Mouse (Mus musculus) lung, postnatal 0 days (tissue): ENCODE measurements at regions not wholly inside any gene's neighbourhood (a gene's known extent, or its start where the extent isn't known, plus 50 kb on each side); places are given as distances from the start of the nearest gene placed in this dataset.

Experiments used
- ATAC-seq: fragments of 200-750 bp; cut with Nextera tagmentation; 2 replicates; pipeline ENCODE4 v1.8.0; 2017; ENCODE audit warnings: moderate library complexity
- DNase-seq: peaks from one replicate; pipeline ENCODE4 v3.0.0-alpha.2; 2016; ENCODE audit warnings: low spot score
- H3K27ac ChIP-seq: fragments of 300-500 bp; sonication (generic); 2 replicates; pipeline ENCODE4 v1.5.1; 2014; ENCODE audit warnings: antibody characterized with exemption, mild to moderate bottlenecking, low read length, mixed read lengths
- H3K27me3 ChIP-seq: fragments of 300-500 bp; sonication (generic); replicated peaks from 2 replicates; pipeline ENCODE4 v1.6.1; 2014; ENCODE audit warnings: low read length, mixed read lengths; ENCODE audit not compliant: insufficient read depth
- H3K36me3 ChIP-seq: fragments of 300-500 bp; sonication (generic); 2 replicates; pipeline ENCODE4 v1.6.1; 2014; ENCODE audit warnings: low read length, mixed read lengths; ENCODE audit not compliant: insufficient read depth
- H3K4me1 ChIP-seq: fragments of 300-500 bp; sonication (generic); 2 replicates; pipeline ENCODE4 v1.6.1; 2014; ENCODE audit warnings: antibody characterized with exemption, low read depth, low read length, mixed read lengths; ENCODE audit not compliant: insufficient read depth
- H3K4me2 ChIP-seq: fragments of 300-500 bp; sonication (generic); replicated peaks from 2 replicates; pipeline ENCODE4 v1.6.1; 2014; ENCODE audit warnings: low read depth, mild to moderate bottlenecking, low read length, moderate library complexity, mixed read lengths
- H3K4me3 ChIP-seq: fragments of 300-500 bp; sonication (generic); 2 replicates; pipeline ENCODE4 v1.5.1; 2014; ENCODE audit warnings: low read depth, low read length
- H3K9ac ChIP-seq: fragments of 300-500 bp; sonication (generic); replicated peaks from 2 replicates; pipeline ENCODE4 v1.6.1; 2014; ENCODE audit warnings: low read depth, mild to moderate bottlenecking
- H3K9me3 ChIP-seq: fragments of 300-500 bp; sonication (generic); 2 replicates; pipeline ENCODE4 v1.6.1; 2016; ENCODE audit warnings: low read length, mixed read lengths
- CTCF ChIP-seq: IDR thresholded peaks from 2 replicates; pipeline ENCODE4 v1.5.1; 2016; ENCODE audit warnings: antibody characterized with exemption, mild to moderate bottlenecking
- EP300 ChIP-seq: IDR thresholded peaks from 2 replicates; pipeline ENCODE4 v1.6.1; 2016; ENCODE audit warnings: antibody characterized with exemption, mild to moderate bottlenecking, control low read depth
- WGBS: fragments of 180-500 bp; shearing (Covaris S2); extraction: QIAGEN DNeasy Blood & Tissue Kit; methylation state at CpG from one replicate; pipeline ENCODE4 v1.1.7; 2014; 5-methylcytosine and 5-hydroxymethylcytosine counted together

GRCm38 (mm10) chr13:107134125-107134524 lies 112.2 kb upstream of the Kif2a start:
- Histone ChIP-seq H3K9ac (no peak overlapping the region), H3K4me1 (no peaks in the 10 kb centered on the region), H3K4me3 (no peak overlapping the region), H3K36me3 (no peaks in the 10 kb centered on the region), H3K27me3 (no peaks in the 10 kb centered on the region), H3K9me3 (no peaks in the 10 kb centered on the region), H3K4me2 (no peak overlapping the region), H3K27ac (no peak overlapping the region)
- no peak for DNase-seq
- no peak for TF ChIP-seq CTCF
- TF ChIP-seq EP300 = no peak
- ATAC-seq = no peak

DNA sequence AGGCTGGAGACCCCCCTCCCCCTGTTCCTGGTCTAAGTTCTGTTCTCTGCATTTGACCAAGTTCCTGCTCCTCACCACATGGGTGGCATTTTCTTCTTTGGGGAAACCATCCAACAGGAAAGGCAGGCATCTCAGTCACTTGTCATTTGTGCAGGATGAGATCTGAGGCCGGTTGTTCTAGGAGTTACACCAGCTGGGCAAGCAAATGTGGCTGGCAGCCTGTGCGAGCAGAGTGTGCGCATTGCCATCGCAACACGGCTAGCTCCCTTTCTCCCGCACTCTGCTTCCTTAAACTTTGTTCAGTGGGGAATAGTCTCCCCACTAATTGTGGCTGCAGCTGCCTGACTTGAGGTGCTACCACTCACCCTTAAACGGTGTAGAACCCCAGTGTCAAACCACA lies 104.7 kb upstream of the Kif2a start:
- ATAC-seq = no peak
- no peak overlapping the region for H3K4me2 ChIP-seq
- TF ChIP-seq EP300 (no peak), CTCF (no peak)
- no peak overlapping the region for H3K4me3 ChIP-seq
- H3K27ac ChIP-seq = no peak overlapping the region
- H3K36me3 ChIP-seq = no peaks in the 10 kb centered on the region
- H3K4me1 ChIP-seq = no peaks in the 10 kb centered on the region
- DNase-seq = no peak
- H3K27me3 ChIP-seq = no peaks in the 10 kb centered on the region
- no peak overlapping the region for H3K9ac ChIP-seq
- H3K9me3 ChIP-seq = no peaks in the 10 kb centered on the region
- WGBS = 76% methylated on average over 7 of the region's 7 CpGs

DNA sequence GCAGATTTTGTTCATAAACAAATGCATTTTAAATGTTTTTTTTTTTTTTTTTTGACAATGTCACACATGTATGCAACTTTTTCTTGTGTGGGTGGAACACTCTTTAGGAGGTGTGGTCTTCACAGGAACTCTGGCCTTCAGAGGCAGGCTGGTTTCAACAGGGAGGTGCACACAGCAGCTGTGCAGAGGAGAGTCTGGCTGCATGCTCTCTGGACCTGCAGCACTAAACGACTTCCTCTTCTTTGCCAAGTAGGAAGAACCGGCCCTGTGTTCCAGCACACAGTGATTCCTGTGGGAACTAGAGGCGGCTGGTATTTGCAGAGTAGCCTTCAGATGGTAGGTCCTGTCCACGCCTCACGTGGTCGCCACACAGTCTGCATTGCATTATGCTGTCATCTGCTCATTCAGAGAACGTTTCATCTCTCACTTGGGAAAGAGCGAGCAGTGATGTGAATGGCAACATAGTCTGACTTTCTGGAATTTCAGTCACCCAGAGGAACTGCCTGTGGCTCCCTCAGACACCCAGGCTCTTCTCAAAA lies 102.3 kb upstream of the Kif2a start:
- Histone ChIP-seq H3K4me2 (no peak overlapping the region), H3K4me3 (no peak overlapping the region), H3K27ac (no peak overlapping the region), H3K9ac (no peak overlapping the region), H3K4me1 (no peaks in the 10 kb centered on the region), H3K36me3 (no peaks in the 10 kb centered on the region), H3K9me3 (no peaks in the 10 kb centered on the region), H3K27me3 (no peaks in the 10 kb centered on the region)
- no peak for TF ChIP-seq CTCF
- ATAC-seq (peak; percentile 40; the same call in 1 of the 2 replicates), DNase-seq (peak; percentile 7)
- WGBS = 43% methylated on average over 8 of the region's 8 CpGs

- Histone ChIP-seq H3K4me3 (no peak overlapping the region), H3K36me3 (no peaks in the 10 kb centered on the region), H3K9ac (no peak overlapping the region), H3K27me3 (no peaks in the 10 kb centered on the region), H3K27ac (no peak overlapping the region), H3K9me3 (no peaks in the 10 kb centered on the region), H3K4me1 (no peaks in the 10 kb centered on the region), H3K4me2 (no peak overlapping the region)
- WGBS = 52% methylated on average over 22 of the region's 22 CpGs
- TF ChIP-seq EP300 (no peak), CTCF (peak; percentile 97)
- DNase-seq (peak; percentile 86), ATAC-seq (no peak; the same call in 1 of the 2 replicates)
Observed at GRCm38 (mm10) chr13:107113949-107114690, 92.2 kb upstream of the Kif2a start.

- 84% methylated on average over 5 of the region's 5 CpGs for WGBS
- no peak overlapping the region for H3K4me3 ChIP-seq
- TF ChIP-seq CTCF (no peak), EP300 (no peak)
- H3K36me3 ChIP-seq = no peaks in the 10 kb centered on the region
- H3K9ac ChIP-seq = no peak overlapping the region
- H3K4me2 ChIP-seq = no peak overlapping the region
- H3K27me3 ChIP-seq = no peaks in the 10 kb centered on the region
- no peaks in the 10 kb centered on the region for H3K9me3 ChIP-seq
- no peaks in the 10 kb centered on the region for H3K4me1 ChIP-seq
- ATAC-seq = no peak
- no peak for DNase-seq
- H3K27ac ChIP-seq = no peak overlapping the region
Observed at GRCm38 (mm10) chr13:107108045-107108444, 86.1 kb upstream of the Kif2a start.

DNA sequence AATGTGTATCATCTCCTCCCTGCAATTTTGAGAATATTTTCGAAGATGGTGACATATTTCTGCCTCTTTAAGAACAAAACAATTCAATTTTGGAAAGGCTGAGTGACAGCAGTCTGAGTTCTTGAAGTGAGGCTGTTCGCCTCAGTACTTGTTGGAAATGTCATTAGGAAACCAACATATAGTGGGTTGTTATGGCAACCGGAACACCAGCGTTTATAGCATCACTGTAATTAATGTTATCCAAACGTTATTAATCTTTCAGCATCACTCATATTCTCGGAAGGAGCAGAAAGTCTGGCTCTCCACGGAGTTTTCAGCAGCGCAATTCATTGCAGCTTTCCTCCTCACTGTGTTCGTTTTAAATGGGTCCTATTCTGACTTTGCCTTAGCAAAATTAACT lies 85.6 kb upstream of the Kif2a start:
- no peaks in the 10 kb centered on the region for H3K9me3 ChIP-seq
- ATAC-seq = no peak

More for the DNA sequence above, 85.6 kb upstream of the Kif2a start:
- H3K27ac ChIP-seq = no peak overlapping the region
- H3K4me1 ChIP-seq = no peaks in the 10 kb centered on the region
- H3K9ac ChIP-seq = no peak overlapping the region
- no peak overlapping the region for H3K4me3 ChIP-seq
- TF ChIP-seq EP300 = no peak
- no peak for TF ChIP-seq CTCF
- H3K27me3 ChIP-seq = no peaks in the 10 kb centered on the region
- H3K4me2 ChIP-seq = no peak overlapping the region
- DNase-seq = no peak
- H3K36me3 ChIP-seq = no peaks in the 10 kb centered on the region
- 57% methylated on average over 9 of the region's 9 CpGs for WGBS
